Mouse (Mus musculus) monocyte, adult 5-6 weeks (primary cell): ENCODE measurements around the gene Faap100. TPM values are rescaled to one million over a fixed set of nuclear protein-coding genes. Genes with fewer than 3 reads are reported as not detected.
A peak's percentile ranks its signal among the peaks of the same experiment; 100 is the strongest.

Source experiments
- ATAC-seq: fragments of 153-309, 156-312 bp; replicated peaks from 2 replicates; pipeline ENCODE4 v1.8.0; 2017; ENCODE audit warnings: mild to moderate bottlenecking; ENCODE audit not compliant: low TSS enrichment, insufficient number of reproducible peaks, severe bottlenecking, poor library complexity, low FRiP score
- total RNA-seq: library from RNA; stranded (forward); fragments of 200-1000, 200-491, 200-594 nt; gene quantifications from 3 replicates; pipeline ENCODE4 v1.2.3, GENCODE M21; 2017

Gene Faap100
- total RNA-seq, 1 experiment from 2014 or later, result 9.4 TPM

DNA sequence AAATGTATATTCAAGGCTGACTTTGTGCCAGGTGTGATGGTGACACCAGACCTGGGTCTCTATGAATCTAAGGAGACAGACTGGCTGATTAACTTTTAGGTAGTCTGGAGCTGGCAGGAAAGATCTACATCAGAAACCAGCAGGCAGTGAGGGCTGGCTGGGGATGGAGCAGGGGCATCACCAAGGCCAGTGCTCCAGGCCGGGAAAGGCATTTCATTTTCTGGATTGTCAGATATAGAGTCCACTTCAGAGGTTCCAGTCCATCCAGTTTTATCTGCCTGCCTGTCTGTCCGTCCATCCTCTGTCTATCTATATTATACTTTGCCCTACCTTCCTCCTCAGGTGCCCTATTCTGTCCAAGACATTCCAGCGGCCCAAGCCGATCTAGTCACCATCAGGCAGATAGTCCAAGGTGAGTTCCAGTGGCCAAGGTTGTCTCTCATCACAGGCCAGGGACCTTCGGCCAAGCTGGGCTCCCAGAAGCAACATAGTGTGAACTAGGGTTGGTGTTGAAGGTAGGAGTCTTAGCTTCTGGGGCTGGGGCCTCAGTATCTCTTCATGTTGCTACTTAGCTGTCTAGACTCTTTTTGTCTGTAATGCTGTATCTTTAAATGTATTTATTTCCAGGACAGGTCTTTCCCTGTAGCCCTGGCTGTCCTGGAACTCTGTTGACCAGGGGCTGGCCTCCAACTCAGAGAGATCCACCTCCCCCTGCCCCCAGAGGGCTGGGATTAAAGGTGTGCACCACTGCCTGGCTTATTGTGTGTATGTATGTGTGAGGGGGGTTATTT, 34.9 kb downstream of the Faap100 start:
- 0 out of 2 replicates have a peak, but pooled peaks have one; percentile 4 for ATAC-seq

- no peak for ATAC-seq
These were observed 35.9 kb downstream of the Faap100 start for GRCm38 (mm10) chr11:120342656-120343160.

DNA sequence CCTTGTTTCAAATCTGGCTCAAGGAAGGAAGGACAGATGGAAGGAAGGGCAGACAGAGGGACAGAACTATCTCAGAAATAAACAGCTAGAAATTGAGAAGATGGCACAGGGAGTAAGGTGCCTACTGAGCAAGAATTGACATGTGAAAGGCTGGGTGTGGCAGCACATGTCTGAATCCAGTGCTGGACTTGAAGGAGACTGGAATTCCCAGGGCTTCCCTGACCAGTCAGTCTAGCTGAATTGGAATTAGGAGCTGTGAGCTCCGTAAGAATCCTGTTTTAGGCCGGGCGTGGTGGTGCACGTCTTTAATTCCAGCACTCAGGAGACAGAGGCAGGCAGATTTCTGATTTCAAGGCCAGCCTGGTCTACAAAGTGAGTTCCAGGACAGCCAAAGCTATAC, 36.9 kb downstream of the Faap100 start:
- no peak for ATAC-seq

- ATAC-seq, result no peak
These were observed 38.5 kb downstream of the Faap100 start for GRCm38 (mm10) chr11:120339978-120340513.

DNA sequence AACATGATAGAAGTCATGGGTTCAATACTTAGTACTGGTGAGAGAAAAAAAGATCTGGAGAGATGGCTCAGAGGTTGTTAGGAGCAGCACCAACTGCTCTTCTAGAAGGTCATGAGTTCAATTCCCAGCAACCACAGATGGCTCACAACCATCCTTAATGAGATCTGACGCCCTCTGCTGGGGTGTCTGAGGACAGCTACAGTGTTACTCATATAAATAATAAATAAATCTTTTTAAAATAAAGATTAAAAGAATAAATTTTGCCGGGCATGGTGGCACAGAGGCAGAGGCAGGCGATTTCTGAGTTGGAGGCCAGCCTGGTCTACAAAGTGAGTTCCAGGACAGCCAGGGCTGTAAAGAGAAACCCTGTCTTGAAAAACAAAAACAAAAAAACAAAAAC, 39.8 kb downstream of the Faap100 start:
- ATAC-seq, result no peak

DNA sequence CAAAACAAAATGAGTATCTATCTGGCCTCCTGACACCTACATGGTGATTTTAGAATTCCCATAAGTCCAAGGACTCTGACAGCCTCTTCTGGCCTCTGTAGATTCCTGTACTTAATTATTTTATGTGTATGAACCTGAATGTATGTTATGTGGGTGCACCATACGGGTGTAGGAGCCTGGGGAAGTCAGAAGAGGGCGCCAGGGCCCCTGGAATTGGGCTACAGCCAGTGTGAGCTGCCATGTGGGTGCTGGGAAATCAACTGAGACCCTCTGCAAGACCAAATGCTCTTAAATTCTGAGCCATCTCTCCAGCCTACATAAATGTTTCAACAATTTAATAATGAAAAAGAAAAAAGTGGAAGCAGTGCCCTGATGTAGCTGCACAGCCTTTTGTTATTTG, 41.1 kb downstream of the Faap100 start:
- ATAC-seq, result no peak

- no peak for ATAC-seq
These were observed 43.0 kb downstream of the Faap100 start for GRCm38 (mm10) chr11:120335431-120336021.

DNA sequence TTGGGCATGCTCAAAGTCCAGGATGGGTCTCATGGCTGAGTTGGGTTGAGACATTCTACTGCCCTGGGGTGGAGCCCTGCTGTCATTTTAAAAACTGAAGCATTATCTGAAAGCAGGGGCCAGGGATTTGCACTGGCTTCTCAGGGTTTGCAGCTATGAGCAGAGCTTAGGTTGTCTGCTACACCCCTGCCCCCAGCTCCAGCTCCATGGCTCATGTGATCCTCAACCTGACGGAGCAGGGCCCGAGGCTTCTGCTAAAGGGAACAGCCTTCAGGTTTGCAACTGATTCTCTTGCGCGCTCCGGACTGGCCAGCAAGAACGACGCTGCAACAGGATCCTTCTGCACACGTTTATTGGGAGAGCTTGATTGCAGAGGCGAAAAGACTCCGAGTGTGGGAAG, 58.4 kb downstream of the Faap100 start:
- no peak for ATAC-seq

GRCm38 (mm10) chr11:120319310-120319709, 59.3 kb downstream of the Faap100 start:
- no peak for ATAC-seq

Other genes with a start within 250 kb of the Faap100 start
- 40.6 to 56.4 TPM (median 42.9 TPM) in 3 replicates for gene Slc38a10, start 227.4 kb downstream of the Faap100 start, total RNA-seq
- 0.68 to 0.85 TPM (median 0.76 TPM) in 3 replicates for gene Bahcc1, start 145.8 kb downstream of the Faap100 start, total RNA-seq
- 1,753 to 2,142 TPM (median 1,849 TPM) in 3 replicates for gene Actg1, start 30.2 kb downstream of the Faap100 start, total RNA-seq
- 0.29 to 0.75 TPM in 2 of 3 replicates, not detected in the other for gene Fscn2, start 17.2 kb downstream of the Faap100 start, total RNA-seq
- 36.2 to 43.1 TPM (median 37.2 TPM) in 3 replicates for gene Nploc4, start 58.9 kb upstream of the Faap100 start, total RNA-seq
- not detected in 3 replicates for gene Tspan10, start 63.9 kb upstream of the Faap100 start, total RNA-seq
- 0.29 TPM in 1 of 3 replicates, not detected in the others for gene Pde6g, start 74.7 kb upstream of the Faap100 start, total RNA-seq
- gene Oxld1, start 79.3 kb upstream of the Faap100 start, total RNA-seq, result 3.5 to 6.4 TPM (median 3.9 TPM) in 3 replicates
- 17.9 to 37.4 TPM (median 25.2 TPM) in 3 replicates for gene Ccdc137, start 79.4 kb upstream of the Faap100 start, total RNA-seq
- 4.8 to 15.5 TPM (median 14.4 TPM) in 3 replicates for gene Arl16, start 88.8 kb upstream of the Faap100 start, total RNA-seq
- gene Mrpl12, start 105.8 kb upstream of the Faap100 start, total RNA-seq, result 30.7 to 37.5 TPM (median 32.4 TPM) in 3 replicates
- 6.6 to 8.1 TPM (median 7.4 TPM) in 3 replicates for gene Slc25a10, start 113.1 kb upstream of the Faap100 start, total RNA-seq
- not detected in 3 replicates for gene Gcgr, start 151.9 kb upstream of the Faap100 start, total RNA-seq
- gene Mcrip1, start 171.0 kb upstream of the Faap100 start, total RNA-seq, result 13.8 to 21.9 TPM (median 16.9 TPM) in 3 replicates
- gene Ppp1r27, start 172.4 kb upstream of the Faap100 start, total RNA-seq, result not detected in 3 replicates
- gene P4hb, start 194.5 kb upstream of the Faap100 start, total RNA-seq, result 331 to 434 TPM (median 349 TPM) in 3 replicates
- gene Arhgdia, start 202.9 kb upstream of the Faap100 start, total RNA-seq, result 163 to 262 TPM (median 173 TPM) in 3 replicates
- 78.4 to 113 TPM (median 112 TPM) in 3 replicates for gene Alyref, start 219.6 kb upstream of the Faap100 start, total RNA-seq
- gene Anapc11, start 219.7 kb upstream of the Faap100 start, total RNA-seq, result 18.5 to 31.2 TPM (median 26.5 TPM) in 3 replicates
- gene Npb, start 229.7 kb upstream of the Faap100 start, total RNA-seq, result not detected in 3 replicates
- 26.9 to 43.7 TPM (median 32.9 TPM) in 3 replicates for gene Pcyt2, start 239.2 kb upstream of the Faap100 start, total RNA-seq
- 131 to 192 TPM (median 132 TPM) in 3 replicates for gene Sirt7, start 246.5 kb upstream of the Faap100 start, total RNA-seq